Mouse (Mus musculus): ENCODE measurements around the gene Chst14.

DNA sequence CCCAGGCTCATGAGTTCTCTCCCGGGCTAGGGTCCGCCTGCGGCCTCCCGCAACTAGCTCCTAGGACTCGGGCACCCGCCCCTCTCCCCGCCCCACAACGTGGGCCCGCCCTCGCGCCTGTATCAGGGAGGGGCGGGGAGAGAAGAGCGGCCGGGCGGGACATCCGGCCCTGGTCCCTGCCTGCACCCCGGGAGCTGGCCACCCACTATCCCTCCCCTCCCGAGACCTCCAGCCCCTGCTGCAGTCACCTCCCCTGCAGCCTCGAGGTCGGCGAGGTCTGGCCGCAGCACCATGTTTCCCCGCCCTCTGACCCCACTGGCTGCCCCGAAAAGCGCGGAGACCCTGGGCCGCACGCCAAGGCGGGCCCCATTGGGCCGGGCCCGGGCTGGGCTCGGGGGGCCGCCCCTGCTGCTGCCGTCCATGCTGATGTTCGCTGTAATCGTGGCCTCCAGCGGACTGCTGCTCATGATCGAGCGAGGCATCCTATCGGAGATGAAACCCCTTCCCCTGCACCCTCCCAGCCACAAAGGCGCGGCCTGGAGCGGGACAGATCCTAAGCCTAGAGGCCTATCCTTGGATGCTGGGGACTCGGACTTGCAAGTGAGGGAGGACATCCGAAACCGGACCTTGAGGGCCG is at the start of gene Chst14:
- TF ChIP-seq FLI1 (IDR thresholded peaks at IDR 0.05; ENCODE audit: low read length) (no peak), GATA1 (IDR thresholded peaks at IDR 0.05; ENCODE audit: borderline replicate concordance, low read length) (no peak)
